Mouse (Mus musculus) MEL-GATA-1-ER (cell line): Measurements from ENCODE around the gene Slc16a11.

ENCODE experiments used
- DNase-seq: peaks from one replicate; pipeline ENCODE4 v3.0.0-alpha.2; 2012; ENCODE audit warnings: low read depth; ENCODE audit errors: extremely low read depth

Gene Slc16a11

DNA sequence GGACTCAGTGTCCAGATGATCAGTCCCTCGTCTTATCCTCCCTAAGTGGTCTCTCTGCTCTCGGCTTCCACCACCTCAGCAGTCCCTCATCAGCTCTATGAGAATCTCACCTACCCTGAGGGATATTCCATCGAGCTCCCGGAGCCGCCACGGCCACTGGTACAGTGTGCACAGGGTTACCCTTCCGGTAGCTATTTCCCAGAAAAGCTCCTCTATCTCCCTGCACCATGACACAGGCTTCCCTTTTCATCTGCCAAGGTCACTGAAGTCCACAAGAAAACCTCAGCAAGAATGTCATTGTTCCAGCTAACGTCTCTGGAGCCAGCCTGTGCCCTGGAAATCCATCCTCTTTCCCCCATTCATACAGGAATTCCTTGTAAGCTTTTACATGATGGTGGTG, 39.3 kb downstream of the Slc16a11 start:
- DNase-seq: no peak

DNA sequence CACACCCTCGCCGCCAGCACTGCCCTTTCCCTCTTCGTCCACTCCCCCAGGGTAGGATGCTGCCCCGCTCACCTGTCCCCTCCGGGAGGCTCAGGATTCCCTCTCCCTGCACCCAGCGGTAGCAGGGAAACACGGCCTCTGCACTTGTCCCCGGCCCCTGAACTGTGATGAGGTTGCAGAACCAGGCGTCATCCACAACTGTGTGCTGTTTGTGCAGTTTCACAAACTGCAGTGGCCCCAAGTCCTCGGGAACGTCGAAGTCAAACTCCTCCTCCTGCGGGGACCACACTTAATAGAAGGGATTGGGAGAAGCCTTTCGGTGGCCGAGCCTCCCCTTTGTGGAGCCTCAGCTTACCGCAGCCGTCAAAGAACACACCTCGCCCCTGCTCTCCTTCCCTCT, 41.8 kb downstream of the Slc16a11 start:
- no peak for DNase-seq

DNA sequence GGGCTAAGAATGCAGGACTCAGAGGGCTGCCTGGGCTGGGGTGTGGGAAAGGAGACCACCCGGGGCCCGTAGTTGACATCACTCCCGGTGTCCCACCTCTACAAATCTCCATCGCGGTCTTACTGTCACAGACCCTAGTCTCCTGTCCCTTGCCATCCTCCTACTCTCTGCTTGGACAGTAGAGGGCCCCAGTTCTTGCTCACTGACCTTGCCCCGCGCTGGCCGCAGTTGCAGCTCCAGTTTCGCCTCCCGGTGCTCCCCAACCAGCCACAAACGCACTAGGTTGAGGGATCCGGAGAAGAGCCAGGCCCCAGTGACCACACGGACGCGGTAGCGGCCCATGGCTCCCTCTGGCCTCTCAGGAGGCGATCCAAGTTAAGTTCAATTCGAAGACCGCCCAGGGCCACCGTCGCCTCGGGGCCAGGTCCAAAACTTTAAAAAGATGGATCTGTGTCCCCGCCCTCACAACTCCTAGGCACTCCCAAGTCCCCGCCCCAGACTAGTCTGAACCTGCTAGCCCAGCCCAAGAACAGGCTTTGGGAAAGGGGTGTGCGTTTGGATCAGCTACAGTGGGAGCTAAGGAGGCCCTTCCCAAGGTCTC, 42.5 kb downstream of the Slc16a11 start, which contains the start of gene Alox12:
TSS of gene Alox12 (minus strand) at position 423 of the 601 bp plus-strand sequence.
- no peak for DNase-seq

DNA sequence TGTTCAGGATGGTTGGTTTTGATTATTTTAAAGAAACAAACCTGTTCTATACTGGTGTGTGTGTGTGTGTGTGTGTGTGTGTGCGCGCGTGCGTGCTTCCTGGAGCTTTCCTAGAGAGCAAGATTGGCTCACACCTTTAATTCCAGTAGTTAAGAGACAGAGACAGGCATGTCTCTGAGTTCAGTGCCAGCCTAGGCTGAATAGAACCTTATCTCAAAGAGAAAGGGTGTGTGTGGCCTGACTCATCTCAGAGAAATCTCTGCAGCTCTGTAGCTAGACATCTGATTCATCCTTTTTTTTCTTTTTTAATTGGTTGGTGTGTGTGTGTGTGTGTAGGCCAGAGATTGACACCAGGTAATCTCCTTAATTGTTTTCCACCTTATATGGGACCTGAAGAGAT, 46.5 kb downstream of the Slc16a11 start:
- DNase-seq: no peak

DNA sequence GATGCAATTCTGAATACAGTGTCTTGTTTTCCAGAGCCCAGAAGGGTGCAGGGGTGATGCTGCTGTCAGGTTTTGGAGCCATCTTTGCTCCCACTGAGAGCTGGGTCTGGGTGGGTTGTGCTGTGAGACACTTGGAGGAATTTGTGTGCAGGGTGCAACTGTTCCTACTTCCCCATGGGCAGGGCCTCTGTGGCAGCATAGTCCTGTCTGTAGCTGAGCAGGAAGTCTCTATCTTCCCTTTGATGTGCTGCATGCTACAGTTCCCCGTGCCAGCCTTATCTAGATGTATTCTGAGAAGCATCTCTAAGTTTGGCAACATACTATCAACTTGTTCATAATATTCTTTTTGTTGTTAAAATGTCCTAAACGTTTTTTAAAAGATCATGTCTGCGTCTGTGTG, 52.7 kb downstream of the Slc16a11 start:
- DNase-seq: peak; percentile 43

- no peak for DNase-seq
Observed at GRCm38 (mm10) chr11:70265819-70266218, 53.3 kb downstream of the Slc16a11 start.
